Mouse (Mus musculus): ENCODE results near the gene Zbtb16. TPM values are rescaled to one million over a fixed set of nuclear protein-coding genes. Genes with fewer than 3 reads are reported as not detected.
A peak's percentile ranks its signal among the peaks of the same experiment; 100 is the strongest.

Zbtb16 gene
- polyA plus RNA-seq, 1 experiment, result 3.0 TPM

- Histone ChIP-seq H3K4me3 (ENCODE audit: insufficient read depth, low read depth, low read length) (no peak overlapping the region), H3K27me3 (replicated peaks; ENCODE audit: control insufficient read depth, insufficient read depth, low read length) (no peaks in the 10 kb centered on the region), H3K36me3 (ENCODE audit: control insufficient read depth, insufficient read depth, low read length) (no peaks in the 10 kb centered on the region), H3K27ac (ENCODE audit: insufficient read depth, low read depth, low read length) (no peak overlapping the region), H3K4me1 (ENCODE audit: control insufficient read depth, insufficient read depth, low read length) (peaks cover 10% of the 10 kb centered on the region)
- WGBS, result 78% methylated on average over 12 of the region's 12 CpGs
- no peak for TF ChIP-seq POLR2A (IDR thresholded peaks at IDR 0.05; ENCODE audit: low read depth, low read length)
- no peak for DNase-seq
Measured at GRCm38 (mm10) chr9:48696731-48697469, 139.1 kb downstream of the Zbtb16 start.

- Histone ChIP-seq H3K36me3 (ENCODE audit: control insufficient read depth, insufficient read depth, low read length) (no peaks in the 10 kb centered on the region), H3K4me3 (ENCODE audit: insufficient read depth, low read depth, low read length) (no peak overlapping the region), H3K4me1 (ENCODE audit: control insufficient read depth, insufficient read depth, low read length) (peaks cover 10% of the 10 kb centered on the region), H3K27ac (ENCODE audit: insufficient read depth, low read depth, low read length) (no peak overlapping the region), H3K27me3 (replicated peaks; ENCODE audit: control insufficient read depth, insufficient read depth, low read length) (no peaks in the 10 kb centered on the region)
- no peak for TF ChIP-seq CTCF (conservative IDR thresholded peaks at IDR 0.05; ENCODE audit: insufficient read depth, insufficient read length, low read depth, low read length)
- no peak for TF ChIP-seq POLR2A (IDR thresholded peaks at IDR 0.05; ENCODE audit: low read depth, low read length)
- 86% methylated on average over 4 of the region's 4 CpGs for whole genome bisulfite sequencing
- no peak for DNase-seq
Measured at GRCm38 (mm10) chr9:48696330-48696729, 139.7 kb downstream of the Zbtb16 start.

- Histone ChIP-seq H3K4me3 (ENCODE audit: insufficient read depth, low read depth, low read length) (no peak overlapping the region), H3K4me1 (ENCODE audit: control insufficient read depth, insufficient read depth, low read length) (peaks cover 10% of the 10 kb centered on the region), H3K36me3 (ENCODE audit: control insufficient read depth, insufficient read depth, low read length) (no peaks in the 10 kb centered on the region), H3K27me3 (replicated peaks; ENCODE audit: control insufficient read depth, insufficient read depth, low read length) (no peaks in the 10 kb centered on the region), H3K27ac (ENCODE audit: insufficient read depth, low read depth, low read length) (no peak overlapping the region)
- TF ChIP-seq CTCF (conservative IDR thresholded peaks at IDR 0.05; ENCODE audit: insufficient read depth, insufficient read length, low read depth, low read length) (no peak), POLR2A (IDR thresholded peaks at IDR 0.05; ENCODE audit: low read depth, low read length) (no peak)
- WGBS, result 89% methylated on average over 4 of the region's 4 CpGs
- no peak for DNase-seq
Measured at GRCm38 (mm10) chr9:48695796-48696195, 140.2 kb downstream of the Zbtb16 start.

GRCm38 (mm10) chr9:48694616-48695061, 141.4 kb downstream of the Zbtb16 start:
- H3K4me3 ChIP-seq (ENCODE audit: insufficient read depth, low read depth, low read length), result no peak overlapping the region
- TF ChIP-seq CTCF (conservative IDR thresholded peaks at IDR 0.05; ENCODE audit: insufficient read depth, insufficient read length, low read depth, low read length), result no peak
- no peak for TF ChIP-seq POLR2A (IDR thresholded peaks at IDR 0.05; ENCODE audit: low read depth, low read length)
- no peak overlapping the region for H3K27ac ChIP-seq (ENCODE audit: insufficient read depth, low read depth, low read length)
- WGBS, result 31% methylated on average over 10 of the region's 10 CpGs
- H3K4me1 ChIP-seq (ENCODE audit: control insufficient read depth, insufficient read depth, low read length), result peaks cover 10% of the 10 kb centered on the region
- no peaks in the 10 kb centered on the region for H3K27me3 ChIP-seq (replicated peaks; ENCODE audit: control insufficient read depth, insufficient read depth, low read length)
- peak; percentile 27 for DNase-seq
- no peaks in the 10 kb centered on the region for H3K36me3 ChIP-seq (ENCODE audit: control insufficient read depth, insufficient read depth, low read length)

- no peaks in the 10 kb centered on the region for H3K36me3 ChIP-seq (ENCODE audit: control insufficient read depth, insufficient read depth, low read length)
- H3K27ac ChIP-seq (ENCODE audit: insufficient read depth, low read depth, low read length), result no peak overlapping the region
- H3K4me1 ChIP-seq (ENCODE audit: control insufficient read depth, insufficient read depth, low read length), result peaks cover 10% of the 10 kb centered on the region
- no peaks in the 10 kb centered on the region for H3K27me3 ChIP-seq (replicated peaks; ENCODE audit: control insufficient read depth, insufficient read depth, low read length)
- WGBS, result 91% methylated on average over 7 of the region's 7 CpGs
- H3K4me3 ChIP-seq (ENCODE audit: insufficient read depth, low read depth, low read length), result no peak overlapping the region
- TF ChIP-seq POLR2A (IDR thresholded peaks at IDR 0.05; ENCODE audit: low read depth, low read length), result no peak
- TF ChIP-seq CTCF (conservative IDR thresholded peaks at IDR 0.05; ENCODE audit: insufficient read depth, insufficient read length, low read depth, low read length), result no peak
- no peak for DNase-seq
Measured at GRCm38 (mm10) chr9:48693696-48694095, 142.3 kb downstream of the Zbtb16 start.

GRCm38 (mm10) chr9:48689718-48689980, 146.4 kb downstream of the Zbtb16 start:
- Histone ChIP-seq H3K36me3 (ENCODE audit: control insufficient read depth, insufficient read depth, low read length) (no peaks in the 10 kb centered on the region), H3K4me1 (ENCODE audit: control insufficient read depth, insufficient read depth, low read length) (0 out of 2 replicates have a peak, but pooled peaks cover 2% of the 10 kb centered on the region), H3K27ac (ENCODE audit: insufficient read depth, low read depth, low read length) (no peak overlapping the region), H3K4me3 (ENCODE audit: insufficient read depth, low read depth, low read length) (no peak overlapping the region), H3K27me3 (replicated peaks; ENCODE audit: control insufficient read depth, insufficient read depth, low read length) (no peaks in the 10 kb centered on the region)
- WGBS, result 74% methylated on average over 1 of the region's 1 CpGs
- TF ChIP-seq POLR2A (IDR thresholded peaks at IDR 0.05; ENCODE audit: low read depth, low read length) (no peak), CTCF (conservative IDR thresholded peaks at IDR 0.05; ENCODE audit: insufficient read depth, insufficient read length, low read depth, low read length) (no peak)
- DNase-seq, result no peak

GRCm38 (mm10) chr9:48688859-48689717, 146.9 kb downstream of the Zbtb16 start:
- no peak overlapping the region for H3K27ac ChIP-seq (ENCODE audit: insufficient read depth, low read depth, low read length)
- 80% methylated on average over 6 of the region's 6 CpGs for WGBS
- no peaks in the 10 kb centered on the region for H3K27me3 ChIP-seq (replicated peaks; ENCODE audit: control insufficient read depth, insufficient read depth, low read length)
- TF ChIP-seq CTCF (conservative IDR thresholded peaks at IDR 0.05; ENCODE audit: insufficient read depth, insufficient read length, low read depth, low read length) (no peak), POLR2A (IDR thresholded peaks at IDR 0.05; ENCODE audit: low read depth, low read length) (no peak)
- no peaks in the 10 kb centered on the region for H3K36me3 ChIP-seq (ENCODE audit: control insufficient read depth, insufficient read depth, low read length)
- no peak overlapping the region for H3K4me3 ChIP-seq (ENCODE audit: insufficient read depth, low read depth, low read length)
- H3K4me1 ChIP-seq (ENCODE audit: control insufficient read depth, insufficient read depth, low read length), result no peaks in the 10 kb centered on the region
- no peak for DNase-seq

All from kidney, adult 2 months (tissue).